Mouse (Mus musculus) mesoderm, embryonic 11.5 days (tissue): ENCODE data around the gene Rsad1.

Experiments
- DNase-seq: peaks from one replicate; pipeline ENCODE4 v3.0.0-alpha.2; 2012; ENCODE audit warnings: low read depth, low spot score

The Rsad1 gene

GRCm38 (mm10) chr11:94548888-94549690, at the start of gene Rsad1:
TSS of gene Rsad1 (minus strand) at chr11:94549255.
- peak; percentile 94 for DNase-seq

DNA sequence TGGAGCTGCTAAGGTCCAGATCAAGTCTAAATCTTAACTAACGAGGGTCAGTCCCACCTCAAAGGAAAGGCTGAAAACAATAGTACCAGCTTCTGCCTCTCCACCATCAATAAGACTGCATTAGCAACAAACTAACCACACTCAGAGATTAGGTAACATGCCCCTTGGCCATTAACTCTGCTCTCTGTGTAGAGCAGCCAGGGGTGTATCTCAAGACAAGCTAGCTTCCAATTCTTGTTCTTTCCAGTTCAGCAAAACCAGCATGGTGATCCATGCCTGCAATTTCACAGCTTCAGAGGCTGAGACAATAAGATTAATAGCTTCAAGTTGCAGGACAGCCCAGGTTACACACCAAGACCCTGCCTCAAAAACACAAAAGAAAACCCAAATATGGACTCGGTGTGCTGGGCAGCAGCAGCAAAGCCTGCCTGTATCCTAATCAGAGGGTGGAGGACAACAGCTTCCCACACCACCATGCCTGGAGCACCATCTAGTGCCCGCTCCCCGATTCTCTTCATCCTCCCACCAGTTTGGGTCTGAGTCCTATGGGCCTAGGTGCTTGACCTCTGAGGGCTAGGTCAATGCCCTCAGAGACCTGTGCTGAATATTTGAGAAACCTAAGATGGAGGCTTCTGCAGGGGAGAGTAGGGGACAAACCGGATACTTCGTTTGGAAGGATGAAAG, 49.5 kb upstream of the Rsad1 start:
- no peak for DNase-seq

DNA sequence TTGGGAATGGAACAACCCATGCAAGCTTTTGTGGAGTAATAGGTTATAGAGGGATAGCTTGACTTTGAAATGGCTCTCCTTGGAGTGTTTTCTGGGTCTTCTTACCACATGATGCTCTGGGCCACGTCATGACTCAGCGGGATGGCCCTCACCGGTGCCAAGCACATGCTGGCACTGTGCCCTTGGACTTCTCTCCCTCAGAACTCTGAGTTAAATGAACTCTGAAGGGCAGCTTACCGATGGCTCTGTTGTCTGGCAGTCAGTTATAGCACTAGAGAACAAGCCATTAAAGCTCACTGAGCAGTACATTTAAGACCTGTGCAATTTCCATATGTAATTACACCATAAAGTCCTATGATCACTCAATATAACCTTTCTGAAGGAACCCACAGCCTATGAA, 48.3 kb upstream of the Rsad1 start:
- no peak for DNase-seq

GRCm38 (mm10) chr11:94596311-94596852, 47.3 kb upstream of the Rsad1 start:
- no peak for DNase-seq

- no peak for DNase-seq
Observed at GRCm38 (mm10) chr11:94587511-94587910, 38.5 kb upstream of the Rsad1 start.

- DNase-seq, result no peak
Observed at GRCm38 (mm10) chr11:94585091-94585490, 36.0 kb upstream of the Rsad1 start.

- no peak for DNase-seq
Observed at GRCm38 (mm10) chr11:94580111-94580740, 31.2 kb upstream of the Rsad1 start.

- no peak for DNase-seq
Observed at GRCm38 (mm10) chr11:94576361-94576760, 27.3 kb upstream of the Rsad1 start.

DNA sequence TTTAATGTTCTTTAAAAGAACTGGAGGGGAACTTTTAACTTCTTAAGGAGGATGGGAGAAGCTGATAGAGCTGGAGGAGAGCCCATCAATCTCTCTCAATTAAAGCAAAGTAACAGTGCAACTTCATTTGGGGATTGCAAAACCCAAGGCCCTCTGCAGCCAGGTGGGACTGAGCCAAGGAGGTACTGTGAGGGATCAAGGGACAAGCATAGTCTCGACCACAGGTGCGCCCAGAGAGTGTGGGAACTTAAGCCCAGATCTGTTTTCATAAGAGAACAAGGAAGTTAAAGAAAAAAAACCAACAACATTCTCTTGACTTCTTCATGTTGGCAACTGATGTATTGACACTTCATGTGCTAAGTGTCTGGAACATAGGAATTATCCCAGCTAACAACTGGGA, 26.0 kb upstream of the Rsad1 start:
- no peak for DNase-seq

GRCm38 (mm10) chr11:94574560-94574959, 25.5 kb upstream of the Rsad1 start:
- no peak for DNase-seq

- no peak for DNase-seq
Observed at GRCm38 (mm10) chr11:94571850-94572249, 22.8 kb upstream of the Rsad1 start.

DNA sequence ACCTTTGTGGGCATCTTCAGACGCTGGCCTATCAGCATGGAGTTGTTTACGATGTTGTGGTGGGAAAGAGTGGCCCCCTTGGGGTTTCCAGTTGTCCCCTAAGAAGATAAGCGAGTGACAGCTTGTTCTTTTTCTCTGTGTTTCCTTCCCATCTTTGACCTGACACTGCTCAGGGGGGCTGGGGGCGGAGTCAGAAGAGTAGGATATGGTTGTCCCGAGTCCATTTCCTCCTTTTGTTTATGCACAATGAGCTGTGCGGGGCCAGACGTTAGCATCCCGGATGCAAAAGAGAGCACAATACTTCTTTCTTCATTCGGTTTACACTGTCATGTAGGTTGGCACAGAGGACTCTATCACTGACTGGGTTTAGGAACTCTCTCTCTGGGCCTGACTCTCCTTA, 21.6 kb upstream of the Rsad1 start:
- no peak for DNase-seq

- DNase-seq, result no peak
Observed at GRCm38 (mm10) chr11:94567326-94567725, 18.3 kb upstream of the Rsad1 start.

DNA sequence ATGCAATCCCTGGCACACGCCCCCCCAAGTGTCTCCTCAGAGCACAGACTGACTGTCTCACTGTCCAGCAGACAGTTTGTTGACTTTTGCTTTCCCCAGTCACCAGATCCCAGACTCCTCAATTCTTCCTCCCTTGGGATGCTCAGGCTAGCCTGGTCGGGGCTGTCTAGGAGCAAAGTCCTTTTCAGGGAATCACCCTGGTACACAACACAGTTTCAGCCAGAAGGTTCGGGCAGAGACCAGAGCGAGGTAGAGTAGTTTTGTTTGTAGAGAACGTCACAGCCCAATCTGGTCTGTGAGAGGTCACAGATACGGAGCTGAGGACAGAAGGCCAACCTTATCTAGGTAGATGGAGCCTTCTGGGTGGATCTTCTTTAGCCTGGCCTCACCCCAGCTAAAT, 17.5 kb upstream of the Rsad1 start:
- no peak for DNase-seq

GRCm38 (mm10) chr11:94565151-94565479, 16.1 kb upstream of the Rsad1 start:
- no peak for DNase-seq

DNA sequence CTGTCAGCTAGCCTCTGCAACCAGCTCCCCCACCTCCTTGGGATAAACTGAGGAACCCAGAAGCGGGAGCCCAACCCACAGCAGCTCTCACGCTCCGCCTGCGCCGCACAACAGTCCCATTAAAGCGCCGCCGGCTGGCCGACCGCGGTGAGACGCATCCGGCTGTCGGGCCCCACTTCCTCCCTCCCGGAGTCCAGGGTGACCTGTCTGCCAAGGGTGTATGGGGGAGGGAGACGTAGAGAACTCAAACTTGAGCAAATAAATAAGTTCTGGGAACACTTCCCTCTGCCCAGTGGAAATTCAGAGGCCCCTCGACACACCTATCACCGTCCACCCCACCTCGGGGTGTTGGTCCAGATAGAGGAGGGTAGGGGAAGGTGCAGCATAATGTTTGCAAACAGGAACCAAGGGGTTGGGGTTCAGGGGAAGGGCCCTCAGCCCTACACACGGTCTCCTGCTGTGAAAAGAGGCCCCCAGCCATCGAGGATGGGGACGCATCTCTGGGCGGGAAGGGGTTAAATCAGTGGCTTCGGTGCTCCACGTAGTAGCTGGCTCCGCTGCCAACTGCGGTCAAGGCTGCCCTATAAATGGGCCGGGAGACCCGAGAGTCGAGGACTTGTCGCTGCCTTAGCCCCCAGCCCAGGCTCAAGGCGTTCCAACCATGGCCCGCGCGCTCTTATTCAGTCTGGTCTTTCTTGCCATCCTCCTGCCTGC, 15.5 kb upstream of the Rsad1 start, which contains the start of gene Chad:
Gene Chad, plus strand, starts transcription at position 611 of the 714 bp plus-strand sequence.
- peak; percentile 44 for DNase-seq

GRCm38 (mm10) chr11:94563821-94564220, 14.8 kb upstream of the Rsad1 start:
- no peak for DNase-seq

GRCm38 (mm10) chr11:94563383-94563782, 14.3 kb upstream of the Rsad1 start:
- DNase-seq, result no peak

- DNase-seq, result no peak
Observed at GRCm38 (mm10) chr11:94558226-94558625, 9.2 kb upstream of the Rsad1 start.

GRCm38 (mm10) chr11:94550442-94550744, 1.3 kb upstream of the Rsad1 start:
- DNase-seq, result no peak

- no peak for DNase-seq
Observed at GRCm38 (mm10) chr11:94549691-94550441, 811 bp upstream of the Rsad1 start.
